Mouse (Mus musculus) small intestine, adult 2 months (tissue): ENCODE measurements around the gene Pfn1. TPM values are rescaled to one million over a fixed set of nuclear protein-coding genes. Genes with fewer than 3 reads are reported as not detected.

Source experiments
- H3K27ac ChIP-seq: fragments of 200-500 bp; 2 replicates; pipeline ENCODE4 v1.5.1; 2012; ENCODE audit warnings: low read depth, low read length, control low read depth, inconsistent platforms; ENCODE audit not compliant: insufficient read depth
- H3K27me3 ChIP-seq: fragments of 200-500 bp; 2 replicates; pipeline ENCODE4 v1.6.1; 2012; ENCODE audit warnings: mild to moderate bottlenecking, moderate library complexity, low read length, inconsistent platforms; ENCODE audit not compliant: control insufficient read depth, insufficient read depth
- H3K36me3 ChIP-seq: fragments of 200-500 bp; 2 replicates; pipeline ENCODE4 v1.6.1; 2012; ENCODE audit warnings: mild to moderate bottlenecking, low read length, control low read depth, inconsistent platforms; ENCODE audit not compliant: control insufficient read depth, insufficient read depth
- H3K4me1 ChIP-seq: fragments of 200-500 bp; 2 replicates; pipeline ENCODE4 v1.6.1; 2012; ENCODE audit warnings: low read length, inconsistent platforms, mixed read lengths; ENCODE audit not compliant: control insufficient read depth, insufficient read depth, insufficient read length
- H3K4me3 ChIP-seq: fragments of 200-500 bp; 2 replicates; pipeline ENCODE4 v1.5.1; 2012; ENCODE audit warnings: low read depth, mild to moderate bottlenecking, control low read depth, inconsistent platforms, low read length, moderate library complexity
- CTCF ChIP-seq: fragments of 200-500 bp; IDR thresholded peaks from 2 replicates; pipeline ENCODE4 v1.5.1; 2012; ENCODE audit warnings: low read depth, mild to moderate bottlenecking, control low read depth, inconsistent platforms, low read length, moderate library complexity, mixed read lengths; ENCODE audit not compliant: insufficient replicate concordance, insufficient read length; ENCODE audit errors: extremely low read depth
- POLR2A ChIP-seq: fragments of 200-500 bp; IDR thresholded peaks from 2 replicates; pipeline ENCODE4 v1.6.1; 2012; ENCODE audit warnings: low read depth, mild to moderate bottlenecking, control low read depth, inconsistent platforms, low read length, moderate library complexity
- WGBS: fragments of 180-500 bp; shearing (Covaris S2); methylation state at CpG from one replicate; pipeline ENCODE4 v1.1.7; 2018; 5-methylcytosine and 5-hydroxymethylcytosine counted together
- polyA plus RNA-seq: library from polyadenylated mRNA; depleted of rRNA; stranded (reverse); fragments of >200 nt; gene quantifications from 2 replicates; pipeline ENCODE4 v1.2.3, GENCODE M21; 2012

The Pfn1 gene
- polyA plus RNA-seq, 1 experiment, result 5,668 TPM

- peak overlapping the region; percentile 90 for H3K27ac ChIP-seq
- no peaks in the 10 kb centered on the region for H3K27me3 ChIP-seq
- H3K4me1 ChIP-seq, result peaks cover 4% of the 10 kb centered on the region; the same call in 1 of the 2 replicates
- H3K36me3 ChIP-seq, result peaks cover 33% of the 10 kb centered on the region
- H3K4me3 ChIP-seq, result peak overlapping the region; percentile 84
- under 1% methylated on average over 15 of the region's 15 CpGs for WGBS
- TF ChIP-seq CTCF, result no peak
- TF ChIP-seq POLR2A, result peak; percentile 36; the same call in 1 of the 2 replicates
Observed at GRCm38 (mm10) chr11:70668335-70668770, 13.9 kb upstream of the Pfn1 start.

- no peak overlapping the region for H3K4me3 ChIP-seq
- H3K27ac ChIP-seq, result peak overlapping the region; percentile 6; the same call in 1 of the 2 replicates
- H3K27me3 ChIP-seq, result no peaks in the 10 kb centered on the region
- H3K4me1 ChIP-seq, result peaks cover 4% of the 10 kb centered on the region; the same call in 1 of the 2 replicates
- peaks cover 37% of the 10 kb centered on the region for H3K36me3 ChIP-seq
- WGBS, result 59% methylated on average over 14 of the region's 14 CpGs
- TF ChIP-seq CTCF (no peak), POLR2A (no peak)
Observed at GRCm38 (mm10) chr11:70667271-70668150, 13.1 kb upstream of the Pfn1 start.

- TF ChIP-seq POLR2A (no peak), CTCF (no peak)
- Histone ChIP-seq H3K36me3 (peaks cover 40% of the 10 kb centered on the region), H3K27ac (no peak overlapping the region), H3K4me1 (peaks cover 4% of the 10 kb centered on the region; the same call in 1 of the 2 replicates), H3K27me3 (no peaks in the 10 kb centered on the region), H3K4me3 (no peak overlapping the region)
- WGBS, result 96% methylated on average over 8 of the region's 8 CpGs
Observed at GRCm38 (mm10) chr11:70666687-70667086, 12.2 kb upstream of the Pfn1 start.

- 96% methylated on average over 9 of the region's 9 CpGs for WGBS
- no peaks in the 10 kb centered on the region for H3K27me3 ChIP-seq
- no peak overlapping the region for H3K27ac ChIP-seq
- H3K4me3 ChIP-seq, result no peak overlapping the region
- peaks cover 32% of the 10 kb centered on the region for H3K36me3 ChIP-seq
- no peak for TF ChIP-seq CTCF
- TF ChIP-seq POLR2A, result no peak
- peaks cover 4% of the 10 kb centered on the region; the same call in 1 of the 2 replicates for H3K4me1 ChIP-seq
Observed at GRCm38 (mm10) chr11:70664741-70665140, 10.3 kb upstream of the Pfn1 start.

GRCm38 (mm10) chr11:70663957-70664356, 9.5 kb upstream of the Pfn1 start:
- Histone ChIP-seq H3K36me3 (peaks cover 32% of the 10 kb centered on the region), H3K27me3 (no peaks in the 10 kb centered on the region), H3K27ac (no peak overlapping the region), H3K4me1 (peaks cover 4% of the 10 kb centered on the region; the same call in 1 of the 2 replicates), H3K4me3 (no peak overlapping the region)
- WGBS, result 90% methylated on average over 6 of the region's 6 CpGs
- no peak for TF ChIP-seq CTCF
- TF ChIP-seq POLR2A, result no peak

- peaks cover 32% of the 10 kb centered on the region for H3K36me3 ChIP-seq
- no peak overlapping the region for H3K4me3 ChIP-seq
- no peak overlapping the region for H3K27ac ChIP-seq
- H3K27me3 ChIP-seq, result no peaks in the 10 kb centered on the region
- WGBS, result 93% methylated on average over 8 of the region's 8 CpGs
- peaks cover 4% of the 10 kb centered on the region; the same call in 1 of the 2 replicates for H3K4me1 ChIP-seq
- no peak for TF ChIP-seq POLR2A
- no peak for TF ChIP-seq CTCF
Observed at GRCm38 (mm10) chr11:70663101-70663500, 8.7 kb upstream of the Pfn1 start.

GRCm38 (mm10) chr11:70660571-70660970, 6.1 kb upstream of the Pfn1 start:
- WGBS, result 88% methylated on average over 8 of the region's 8 CpGs
- no peak for TF ChIP-seq CTCF
- TF ChIP-seq POLR2A, result no peak
- H3K4me1 ChIP-seq, result peaks cover 15% of the 10 kb centered on the region
- H3K27ac ChIP-seq, result no peak overlapping the region
- H3K36me3 ChIP-seq, result peaks cover 32% of the 10 kb centered on the region
- H3K4me3 ChIP-seq, result no peak overlapping the region
- no peaks in the 10 kb centered on the region for H3K27me3 ChIP-seq
